Mouse (Mus musculus) heart, embryonic 11.5 days (tissue): ENCODE data around the gene Ifi203. TPM values are rescaled to one million over a fixed set of nuclear protein-coding genes. Genes with fewer than 3 reads are reported as not detected.
"Not testable (repeated sequence)": the region's sequence is repeated elsewhere in the genome, so short reads cannot be mapped to it uniquely, and the experiment has no call there.

Experiments
- ATAC-seq: fragments of 200-750 bp; cut with Nextera tagmentation; replicated peaks from 2 replicates; pipeline ENCODE4 v1.8.0; 2017; ENCODE audit warnings: moderate library complexity; ENCODE audit not compliant: insufficient number of reproducible peaks, low FRiP score, low TSS enrichment
- H3K27ac ChIP-seq: fragments of 300-500 bp; sonication (generic); 2 replicates; pipeline ENCODE4 v1.5.1; 2014; ENCODE audit warnings: mild to moderate bottlenecking, low read depth, low read length
- H3K27me3 ChIP-seq: fragments of 300-500 bp; sonication (generic); 2 replicates; pipeline ENCODE4 v1.6.1; 2014; ENCODE audit warnings: mild to moderate bottlenecking, low read length, mixed read lengths; ENCODE audit not compliant: control insufficient read depth, insufficient read depth
- H3K36me3 ChIP-seq: fragments of 300-500 bp; sonication (generic); 2 replicates; pipeline ENCODE4 v1.6.1; 2014; ENCODE audit warnings: mild to moderate bottlenecking, low read length, moderate library complexity, mixed read lengths; ENCODE audit not compliant: control insufficient read depth, insufficient read depth
- H3K4me1 ChIP-seq: fragments of 300-500 bp; sonication (generic); 2 replicates; pipeline ENCODE4 v1.6.1; 2014; ENCODE audit warnings: low read length; ENCODE audit not compliant: control insufficient read depth, insufficient read depth
- H3K4me2 ChIP-seq: fragments of 300-500 bp; sonication (generic); 2 replicates; pipeline ENCODE4 v1.6.1; 2014; ENCODE audit warnings: mild to moderate bottlenecking, moderate library complexity
- H3K4me3 ChIP-seq: fragments of 300-500 bp; sonication (generic); 2 replicates; pipeline ENCODE4 v1.5.1; 2014; ENCODE audit warnings: low read depth, low read length
- H3K9ac ChIP-seq: fragments of 300-500 bp; sonication (generic); 2 replicates; pipeline ENCODE4 v1.6.1; 2014; ENCODE audit warnings: mild to moderate bottlenecking, low read depth, low read length, moderate library complexity
- H3K9me3 ChIP-seq: fragments of 300-500 bp; sonication (generic); replicated peaks from 2 replicates; pipeline ENCODE4 v1.6.1; 2016; ENCODE audit warnings: low read length; ENCODE audit not compliant: control insufficient read depth
- WGBS: fragments of 180-500 bp; shearing (Covaris S2); extraction: QIAGEN DNeasy Blood & Tissue Kit; methylation state at CpG from one replicate; pipeline ENCODE4 v1.1.7; 2014; ENCODE audit not compliant: insufficient replicate concordance; 5-methylcytosine and 5-hydroxymethylcytosine counted together
- polyA plus RNA-seq: library from polyadenylated mRNA; unstranded; fragments of >200 nt; fragmentation: Nextera tagmentation; extraction: Ambion mirVana; gene quantifications from 2 replicates; pipeline ENCODE4 v1.2.1, GENCODE M21; 2014

Ifi203 gene
- polyA plus RNA-seq, result 0.31 TPM in 1 of 2 replicates, not detected in the other

- WGBS, result 72% methylated on average over 3 of the region's 3 CpGs
- H3K27ac ChIP-seq, ATAC-seq, H3K36me3 ChIP-seq, H3K9ac ChIP-seq, H3K9me3 ChIP-seq, H3K4me3 ChIP-seq, H3K27me3 ChIP-seq, H3K4me1 ChIP-seq, H3K4me2 ChIP-seq: not testable (repeated sequence)
Measured at GRCm38 (mm10) chr1:173941924-173942779, at the start of gene Ifi203, which contains the start of gene Mndal. TSS of gene Ifi203 (minus strand) at chr1:173942672. TSS of gene Mndal (minus strand) at chr1:173942491.

DNA sequence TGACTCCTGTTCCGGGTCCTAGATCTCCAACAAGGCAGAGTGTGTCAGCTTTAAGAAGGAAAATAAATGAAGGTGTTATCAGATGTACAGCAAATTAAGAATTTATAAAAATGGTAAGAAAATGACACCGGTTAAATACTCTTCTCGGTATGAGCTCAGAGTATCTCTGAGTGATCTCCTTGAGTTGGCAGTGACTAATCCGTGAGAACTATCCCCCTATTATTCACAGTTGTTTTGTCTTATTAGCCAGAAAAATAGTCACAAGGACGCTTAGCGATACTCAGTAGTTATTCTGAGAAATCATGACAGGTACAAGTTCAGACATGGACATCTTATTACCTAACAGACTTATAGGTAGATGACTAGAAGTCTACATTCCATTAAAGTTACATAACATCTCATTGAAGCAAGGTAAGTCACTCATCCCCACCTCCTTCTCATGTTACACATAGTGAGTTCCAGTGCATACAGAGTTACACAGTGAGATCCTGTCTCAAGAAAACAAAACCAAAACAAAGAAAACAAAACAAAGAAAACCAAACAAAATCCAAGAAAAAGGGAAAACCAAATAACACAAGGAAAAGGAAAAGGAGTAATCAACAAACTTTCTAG lies 40.3 kb upstream of the Ifi203 start, which contains the start of gene Ifi202b:
Gene Ifi202b, minus strand, starts transcription at position 51 of the 612 bp plus-strand sequence.
- not testable (repeated sequence) for H3K4me3 ChIP-seq, H3K4me1 ChIP-seq, H3K9ac ChIP-seq, H3K36me3 ChIP-seq, H3K27me3 ChIP-seq, H3K4me2 ChIP-seq, H3K9me3 ChIP-seq, ATAC-seq, H3K27ac ChIP-seq
- 71% methylated on average over 6 of the region's 6 CpGs for WGBS

GRCm38 (mm10) chr1:173981038-173981437 lies 38.6 kb upstream of the Ifi203 start:
- 4% methylated on average over 3 of the region's 3 CpGs for WGBS
- H3K9ac ChIP-seq, H3K36me3 ChIP-seq, H3K27me3 ChIP-seq, H3K27ac ChIP-seq, H3K4me3 ChIP-seq, H3K9me3 ChIP-seq, H3K4me1 ChIP-seq, H3K4me2 ChIP-seq: not testable (repeated sequence)
- 0 out of 2 replicates have a peak, but pooled peaks have one; percentile 67 for ATAC-seq

- Histone ChIP-seq H3K36me3 (no peaks in the 10 kb centered on the region), H3K27me3 (no peaks in the 10 kb centered on the region), H3K27ac (no peak overlapping the region), H3K4me3 (no peak overlapping the region), H3K9me3 (no peaks in the 10 kb centered on the region), H3K9ac (no peak overlapping the region), H3K4me2 (no peak overlapping the region), H3K4me1 (no peaks in the 10 kb centered on the region)
- no peak for ATAC-seq
Measured at GRCm38 (mm10) chr1:173977622-173978021, 35.1 kb upstream of the Ifi203 start.

DNA sequence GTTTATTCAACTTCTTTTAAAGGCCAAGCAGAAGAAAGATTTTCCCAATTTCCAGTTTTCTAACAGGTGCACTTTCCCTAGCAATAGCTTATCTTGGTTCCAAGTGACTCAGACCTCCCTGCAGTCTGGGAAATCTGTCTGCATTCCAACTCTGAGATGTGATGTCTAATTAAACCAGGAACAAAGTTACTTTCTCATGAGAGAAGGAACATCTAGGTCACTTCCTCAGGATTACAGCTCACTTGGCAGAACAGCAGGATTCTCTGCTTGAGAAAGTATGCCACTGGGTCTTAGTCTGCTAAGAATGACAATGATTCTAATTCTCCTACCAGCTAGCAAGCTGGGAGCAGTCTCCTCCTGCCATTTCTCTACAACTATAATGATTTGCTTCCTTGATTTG lies 30.6 kb upstream of the Ifi203 start:
- Histone ChIP-seq H3K27ac (no peak overlapping the region), H3K9me3 (no peaks in the 10 kb centered on the region), H3K4me3 (no peak overlapping the region), H3K9ac (no peak overlapping the region), H3K4me2 (no peak overlapping the region), H3K36me3 (no peaks in the 10 kb centered on the region), H3K4me1 (no peaks in the 10 kb centered on the region), H3K27me3 (no peaks in the 10 kb centered on the region)
- ATAC-seq, result no peak

DNA sequence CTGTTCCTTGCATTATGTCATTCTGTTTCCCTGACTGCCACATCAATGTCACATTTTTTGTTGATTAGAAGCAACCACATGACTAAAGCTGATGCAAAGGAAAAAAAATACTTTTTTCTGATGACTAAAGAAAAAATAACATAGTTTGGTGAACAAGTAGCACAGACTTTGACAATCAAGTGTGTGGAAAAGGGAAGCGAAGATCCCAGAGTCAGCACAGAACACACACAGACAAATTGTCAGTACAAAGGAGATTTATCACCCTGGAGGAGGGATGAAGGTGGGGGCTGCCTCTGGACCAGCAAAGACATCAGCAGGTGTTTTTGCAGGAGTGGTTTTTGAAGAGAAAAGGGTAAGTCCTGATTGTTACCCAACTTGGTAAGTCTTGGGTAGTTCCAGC lies 19.0 kb upstream of the Ifi203 start:
- 55% methylated on average over 1 of the region's 1 CpGs for WGBS
- not testable (repeated sequence) for H3K9ac ChIP-seq, H3K27ac ChIP-seq, H3K9me3 ChIP-seq, H3K36me3 ChIP-seq, H3K27me3 ChIP-seq, H3K4me1 ChIP-seq, H3K4me2 ChIP-seq, ATAC-seq, H3K4me3 ChIP-seq

DNA sequence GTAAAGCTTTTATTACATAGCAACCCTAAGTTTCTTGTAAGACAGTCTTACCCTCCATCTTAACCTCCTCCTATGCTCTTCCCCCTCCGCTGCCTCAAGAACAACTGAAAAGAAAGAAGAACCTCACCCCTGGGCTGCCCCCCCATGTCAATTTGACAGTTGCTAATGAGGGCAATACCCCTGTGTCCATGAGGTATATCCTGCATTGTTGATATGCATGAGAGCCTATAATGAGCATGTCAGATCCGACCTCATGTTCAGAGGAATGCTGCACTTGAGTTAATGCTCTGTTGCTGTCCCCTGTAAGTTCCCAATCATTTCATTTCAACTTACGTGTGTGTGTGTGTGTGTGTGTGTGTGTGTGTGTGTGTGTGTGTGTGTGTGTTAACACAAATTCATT lies 17.5 kb upstream of the Ifi203 start:
- not testable (repeated sequence) for H3K9me3 ChIP-seq, H3K36me3 ChIP-seq, ATAC-seq, H3K4me3 ChIP-seq, H3K27me3 ChIP-seq, H3K4me2 ChIP-seq, H3K9ac ChIP-seq, H3K27ac ChIP-seq, H3K4me1 ChIP-seq
- WGBS, result 61% methylated on average over 3 of the region's 3 CpGs

DNA sequence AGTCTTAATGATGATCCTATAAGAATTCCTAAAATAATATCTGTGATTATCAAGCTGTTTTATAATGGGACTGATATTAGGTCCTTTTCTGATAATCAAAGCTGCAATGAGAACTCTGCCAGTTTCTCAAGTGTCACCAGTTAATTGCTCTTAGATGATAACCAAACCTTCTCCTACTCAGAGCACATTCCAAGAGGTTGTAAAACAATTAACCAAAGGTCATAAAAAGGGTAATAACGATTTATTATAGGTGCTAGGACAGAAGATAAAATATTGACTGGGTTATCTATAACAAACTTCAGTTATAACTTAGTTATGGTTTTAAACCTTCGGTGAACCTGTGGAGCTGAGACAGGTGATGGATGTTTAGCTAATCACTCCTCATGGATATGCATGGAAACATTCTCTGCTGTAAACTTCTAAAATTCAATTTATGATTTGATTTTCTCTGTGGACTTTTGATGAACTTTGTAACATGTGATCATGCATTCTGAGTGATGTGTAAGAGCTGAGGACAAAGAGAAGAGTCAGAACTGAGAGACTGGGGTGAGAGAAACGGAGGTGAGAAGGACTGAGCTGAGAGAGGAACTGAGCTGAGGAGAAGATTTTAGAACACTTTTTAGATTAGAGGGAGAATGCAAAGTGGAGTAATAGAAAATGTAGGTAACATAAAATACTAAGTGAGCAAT lies 13.5 kb upstream of the Ifi203 start:
- H3K9ac ChIP-seq, ATAC-seq: not testable (repeated sequence)
- WGBS, result 66% methylated on average over 3 of the region's 3 CpGs

More for the DNA sequence above, 13.5 kb upstream of the Ifi203 start:
- H3K4me1 ChIP-seq, H3K9me3 ChIP-seq, H3K4me3 ChIP-seq, H3K27ac ChIP-seq, H3K4me2 ChIP-seq, H3K27me3 ChIP-seq, H3K36me3 ChIP-seq: not testable (repeated sequence)
